Mouse (Mus musculus) lung, embryonic 14.5 days (tissue): ENCODE data around the gene Pcbp3. TPM values are rescaled to one million over a fixed set of nuclear protein-coding genes. Genes with fewer than 3 reads are reported as not detected.
A peak's percentile ranks its signal among the peaks of the same experiment; 100 is the strongest.

Source experiments
- ATAC-seq: fragments of 200-750 bp; cut with Nextera tagmentation; 2 replicates; pipeline ENCODE4 v1.8.0; 2017; ENCODE audit warnings: mild to moderate bottlenecking, moderate TSS enrichment, moderate library complexity; ENCODE audit not compliant: insufficient read depth
- DNase-seq: peaks from one replicate; pipeline ENCODE4 v3.0.0-alpha.2; 2015
- H3K27ac ChIP-seq: fragments of 300-500 bp; sonication (generic); 2 replicates; pipeline ENCODE4 v1.5.1; 2014; ENCODE audit warnings: low read depth, mild to moderate bottlenecking, moderate library complexity
- H3K27me3 ChIP-seq: fragments of 300-500 bp; sonication (generic); 2 replicates; pipeline ENCODE4 v1.6.1; 2014; ENCODE audit warnings: low read length, control low read depth; ENCODE audit not compliant: insufficient read depth
- H3K36me3 ChIP-seq: fragments of 300-500 bp; sonication (generic); 2 replicates; pipeline ENCODE4 v1.6.1; 2014; ENCODE audit warnings: control low read depth; ENCODE audit not compliant: insufficient read depth
- H3K4me1 ChIP-seq: fragments of 300-500 bp; sonication (generic); 2 replicates; pipeline ENCODE4 v1.6.1; 2014; ENCODE audit warnings: antibody characterized with exemption, control low read depth; ENCODE audit not compliant: insufficient read depth
- H3K4me2 ChIP-seq: fragments of 300-500 bp; sonication (generic); 2 replicates; pipeline ENCODE4 v1.6.1; 2014; ENCODE audit warnings: mild to moderate bottlenecking
- H3K4me3 ChIP-seq: fragments of 300-500 bp; sonication (generic); 2 replicates; pipeline ENCODE4 v1.5.1; 2014; ENCODE audit warnings: low read depth, low read length
- H3K9ac ChIP-seq: fragments of 300-500 bp; sonication (generic); 2 replicates; pipeline ENCODE4 v1.6.1; 2014
- H3K9me3 ChIP-seq: fragments of 300-500 bp; sonication (generic); 2 replicates; pipeline ENCODE4 v1.6.1; 2016; ENCODE audit warnings: low read depth, low read length, control low read depth
- CTCF ChIP-seq: IDR thresholded peaks from 2 replicates; pipeline ENCODE4 v1.5.1; 2016; ENCODE audit warnings: antibody characterized with exemption, low read depth
- WGBS: fragments of 180-500 bp; shearing (Covaris S2); extraction: QIAGEN DNeasy Blood & Tissue Kit; methylation state at CpG from one replicate; pipeline ENCODE4 v1.1.7; 2014; 5-methylcytosine and 5-hydroxymethylcytosine counted together
- polyA plus RNA-seq: library from polyadenylated mRNA; unstranded; fragments of >200 nt; fragmentation: Nextera tagmentation; extraction: Ambion mirVana; gene quantifications from 2 replicates; pipeline ENCODE4 v1.2.1, GENCODE M21; 2014

The Pcbp3 gene
- polyA plus RNA-seq, 1 experiment from 2014 or later, result 15.9 TPM

- H3K4me2 ChIP-seq, result no peak overlapping the region
Observed at GRCm38 (mm10) chr10:76831915-76832314, 129.8 kb downstream of the Pcbp3 start.

GRCm38 (mm10) chr10:76831151-76831550 lies 130.5 kb downstream of the Pcbp3 start:
- TF ChIP-seq CTCF, result no peak
- no peak for ATAC-seq
- Histone ChIP-seq H3K4me1 (no peaks in the 10 kb centered on the region), H3K4me3 (no peak overlapping the region), H3K9ac (no peak overlapping the region), H3K27me3 (no peaks in the 10 kb centered on the region), H3K27ac (no peak overlapping the region), H3K4me2 (no peak overlapping the region), H3K9me3 (no peaks in the 10 kb centered on the region), H3K36me3 (no peaks in the 10 kb centered on the region)
- DNase-seq, result no peak
- WGBS, result 84% methylated on average over 1 of the region's 1 CpGs

More at GRCm38 (mm10) chr10:76831915-76832314, 129.8 kb downstream of the Pcbp3 start:
- Histone ChIP-seq H3K9ac (no peak overlapping the region), H3K4me3 (no peak overlapping the region), H3K27me3 (no peaks in the 10 kb centered on the region), H3K4me1 (no peaks in the 10 kb centered on the region), H3K27ac (no peak overlapping the region), H3K36me3 (no peaks in the 10 kb centered on the region), H3K9me3 (no peaks in the 10 kb centered on the region)
- no peak for ATAC-seq
- WGBS, result 78% methylated on average over 2 of the region's 2 CpGs
- no peak for TF ChIP-seq CTCF
- DNase-seq, result no peak

- H3K27me3 ChIP-seq, result no peaks in the 10 kb centered on the region
- no peaks in the 10 kb centered on the region for H3K36me3 ChIP-seq
- WGBS, result 98% methylated on average over 4 of the region's 4 CpGs
- no peak overlapping the region for H3K4me2 ChIP-seq
- DNase-seq, result no peak
- H3K27ac ChIP-seq, result no peak overlapping the region
- TF ChIP-seq CTCF, result peak; percentile 39; the same call in 1 of the 2 replicates
- no peaks in the 10 kb centered on the region for H3K9me3 ChIP-seq
- no peak for ATAC-seq
- H3K9ac ChIP-seq, result no peak overlapping the region
- no peak overlapping the region for H3K4me3 ChIP-seq
- H3K4me1 ChIP-seq, result no peaks in the 10 kb centered on the region
Observed at GRCm38 (mm10) chr10:76828936-76829335, 132.8 kb downstream of the Pcbp3 start.

- no peak for TF ChIP-seq CTCF
- ATAC-seq (no peak), DNase-seq (no peak)
- Histone ChIP-seq H3K27ac (no peak overlapping the region), H3K9ac (no peak overlapping the region), H3K4me3 (no peak overlapping the region), H3K4me1 (no peaks in the 10 kb centered on the region), H3K27me3 (no peaks in the 10 kb centered on the region), H3K9me3 (no peaks in the 10 kb centered on the region), H3K4me2 (no peak overlapping the region), H3K36me3 (no peaks in the 10 kb centered on the region)
- WGBS, result 85% methylated on average over 8 of the region's 8 CpGs
Observed at GRCm38 (mm10) chr10:76822698-76823097, 139.0 kb downstream of the Pcbp3 start.

- Histone ChIP-seq H3K36me3 (no peaks in the 10 kb centered on the region), H3K4me3 (no peak overlapping the region), H3K27me3 (no peaks in the 10 kb centered on the region), H3K4me1 (no peaks in the 10 kb centered on the region), H3K27ac (no peak overlapping the region), H3K4me2 (no peak overlapping the region), H3K9me3 (no peaks in the 10 kb centered on the region), H3K9ac (no peak overlapping the region)
- ATAC-seq (no peak), DNase-seq (no peak)
- no peak for TF ChIP-seq CTCF
- WGBS, result 65% methylated on average over 2 of the region's 2 CpGs
Observed at GRCm38 (mm10) chr10:76819321-76819720, 142.4 kb downstream of the Pcbp3 start.

- TF ChIP-seq CTCF, result no peak
- 92% methylated on average over 2 of the region's 2 CpGs for WGBS
- Histone ChIP-seq H3K36me3 (no peaks in the 10 kb centered on the region), H3K4me3 (no peak overlapping the region), H3K9ac (no peak overlapping the region), H3K4me1 (no peaks in the 10 kb centered on the region), H3K9me3 (no peaks in the 10 kb centered on the region), H3K4me2 (no peak overlapping the region), H3K27me3 (no peaks in the 10 kb centered on the region), H3K27ac (no peak overlapping the region)
- DNase-seq (no peak), ATAC-seq (no peak)
Observed at GRCm38 (mm10) chr10:76818337-76818736, 143.3 kb downstream of the Pcbp3 start.

GRCm38 (mm10) chr10:76816930-76817329 lies 144.8 kb downstream of the Pcbp3 start:
- no peak overlapping the region for H3K4me3 ChIP-seq
- no peak overlapping the region for H3K9ac ChIP-seq
- TF ChIP-seq CTCF, result no peak
- no peaks in the 10 kb centered on the region for H3K9me3 ChIP-seq
- WGBS, result 90% methylated on average over 1 of the region's 1 CpGs
- H3K27ac ChIP-seq, result no peak overlapping the region
- DNase-seq, result no peak
- no peak for ATAC-seq
- H3K27me3 ChIP-seq, result no peaks in the 10 kb centered on the region
- no peak overlapping the region for H3K4me2 ChIP-seq
- H3K36me3 ChIP-seq, result no peaks in the 10 kb centered on the region
- no peaks in the 10 kb centered on the region for H3K4me1 ChIP-seq

- no peaks in the 10 kb centered on the region for H3K36me3 ChIP-seq
- ATAC-seq (no peak), DNase-seq (no peak)
- no peak overlapping the region for H3K27ac ChIP-seq
- no peak overlapping the region for H3K9ac ChIP-seq
- no peaks in the 10 kb centered on the region for H3K4me1 ChIP-seq
- TF ChIP-seq CTCF, result no peak
- WGBS, result 57% methylated on average over 7 of the region's 7 CpGs
- H3K4me2 ChIP-seq, result no peak overlapping the region
- no peaks in the 10 kb centered on the region for H3K27me3 ChIP-seq
- no peaks in the 10 kb centered on the region for H3K9me3 ChIP-seq
- no peak overlapping the region for H3K4me3 ChIP-seq
Observed at GRCm38 (mm10) chr10:76816436-76816835, 145.3 kb downstream of the Pcbp3 start.
